Mouse (Mus musculus): ENCODE results near the gene Asic1. TPM values are rescaled to one million over a fixed set of nuclear protein-coding genes. Genes with fewer than 3 reads are reported as not detected.

The Asic1 gene
- polyA plus RNA-seq, 1 experiment from 2014 or later, result 68.9 TPM

GRCm38 (mm10) chr15:99650304-99650703 is 19.9 kb upstream of the Asic1 start:
- H3K9ac ChIP-seq (replicated peaks), result 0 out of 2 replicates have a peak overlapping the region, but pooled peaks have one; percentile 77

GRCm38 (mm10) chr15:99651163-99651872 is 18.9 kb upstream of the Asic1 start, which contains the start of gene Racgap1:
Gene Racgap1, minus strand, starts transcription at chr15:99651656.
- Histone ChIP-seq H3K4me1 (peaks cover 70% of the 10 kb centered on the region), H3K4me2 (peak within 1 kb of the TSS; percentile 94), H3K9me3 (replicated peaks) (no peaks in the 10 kb centered on the region), H3K36me3 (no peaks in the 10 kb centered on the region), H3K9ac (replicated peaks) (peak within 1 kb of the TSS; percentile 77), H3K4me3 (replicated peaks) (peak within 1 kb of the TSS; percentile 94), H3K27me3 (replicated peaks) (no peaks in the 10 kb centered on the region; the same call in 1 of the 2 replicates), H3K27ac (replicated peaks) (0 out of 2 replicates have a peak within 1 kb of the TSS, but pooled peaks have one; percentile 23)
- WGBS, result under 1% methylated on average over 59 of the region's 68 CpGs
- ATAC-seq (ENCODE audit: low FRiP score), result peak; percentile 91

More at GRCm38 (mm10) chr15:99650304-99650703, 19.9 kb upstream of the Asic1 start:
- H3K4me2 ChIP-seq, result peak overlapping the region; percentile 94
- no peaks in the 10 kb centered on the region for H3K36me3 ChIP-seq
- no peak for ATAC-seq (ENCODE audit: low FRiP score)
- no peak overlapping the region for H3K27ac ChIP-seq (replicated peaks)
- peak overlapping the region; percentile 94 for H3K4me3 ChIP-seq (replicated peaks)
- no peaks in the 10 kb centered on the region for H3K9me3 ChIP-seq (replicated peaks)
- WGBS, result 45% methylated on average over 2 of the region's 2 CpGs
- H3K27me3 ChIP-seq (replicated peaks), result no peaks in the 10 kb centered on the region; the same call in 1 of the 2 replicates
- H3K4me1 ChIP-seq, result peaks cover 73% of the 10 kb centered on the region

GRCm38 (mm10) chr15:99651984-99652872 is 17.9 kb upstream of the Asic1 start:
- peak overlapping the region; percentile 94 for H3K4me3 ChIP-seq (replicated peaks)
- H3K4me2 ChIP-seq, result peak overlapping the region; percentile 94
- no peaks in the 10 kb centered on the region; the same call in 1 of the 2 replicates for H3K27me3 ChIP-seq (replicated peaks)
- ATAC-seq (ENCODE audit: low FRiP score), result no peak
- no peaks in the 10 kb centered on the region for H3K36me3 ChIP-seq
- H3K27ac ChIP-seq (replicated peaks), result 0 out of 2 replicates have a peak overlapping the region, but pooled peaks have one; percentile 9
- no peaks in the 10 kb centered on the region for H3K9me3 ChIP-seq (replicated peaks)
- peaks cover 65% of the 10 kb centered on the region for H3K4me1 ChIP-seq
- 0 out of 2 replicates have a peak overlapping the region, but pooled peaks have one; percentile 23 for H3K9ac ChIP-seq (replicated peaks)
- 77% methylated on average over 10 of the region's 10 CpGs for WGBS

GRCm38 (mm10) chr15:99653291-99653690 is 16.9 kb upstream of the Asic1 start:
- Histone ChIP-seq H3K4me1 (peaks cover 55% of the 10 kb centered on the region), H3K4me3 (replicated peaks) (peak overlapping the region; percentile 13; the same call in 1 of the 2 replicates), H3K36me3 (no peaks in the 10 kb centered on the region), H3K9me3 (replicated peaks) (no peaks in the 10 kb centered on the region), H3K27me3 (replicated peaks) (no peaks in the 10 kb centered on the region; the same call in 1 of the 2 replicates), H3K27ac (replicated peaks) (0 out of 2 replicates have a peak overlapping the region, but pooled peaks have one; percentile 14), H3K9ac (replicated peaks) (no peak overlapping the region), H3K4me2 (peak overlapping the region; percentile 52)
- no peak for ATAC-seq (ENCODE audit: low FRiP score)
- WGBS, result 6% methylated on average over 8 of the region's 8 CpGs

- ATAC-seq (ENCODE audit: low FRiP score), result no peak
- H3K4me2 ChIP-seq, result peak overlapping the region; percentile 52
- peak overlapping the region; percentile 14; the same call in 1 of the 2 replicates for H3K27ac ChIP-seq (replicated peaks)
- no peaks in the 10 kb centered on the region for H3K36me3 ChIP-seq
- H3K9me3 ChIP-seq (replicated peaks), result no peaks in the 10 kb centered on the region
- H3K4me1 ChIP-seq, result peaks cover 51% of the 10 kb centered on the region
- WGBS, result 4% methylated on average over 21 of the region's 21 CpGs
- H3K4me3 ChIP-seq (replicated peaks), result peak overlapping the region; percentile 13
- H3K27me3 ChIP-seq (replicated peaks), result no peaks in the 10 kb centered on the region; the same call in 1 of the 2 replicates
- 0 out of 2 replicates have a peak overlapping the region, but pooled peaks have one; percentile 14 for H3K9ac ChIP-seq (replicated peaks)
These were observed 16.3 kb upstream of the Asic1 start for GRCm38 (mm10) chr15:99653876-99654275.

- Histone ChIP-seq H3K27ac (replicated peaks) (peak overlapping the region; percentile 29), H3K9ac (replicated peaks) (no peak overlapping the region)
These were observed 14.2 kb upstream of the Asic1 start for GRCm38 (mm10) chr15:99655956-99656355.

GRCm38 (mm10) chr15:99658437-99658836 is 11.7 kb upstream of the Asic1 start:
- H3K9me3 ChIP-seq (replicated peaks), result no peaks in the 10 kb centered on the region
- no peaks in the 10 kb centered on the region; the same call in 1 of the 2 replicates for H3K27me3 ChIP-seq (replicated peaks)
- H3K4me3 ChIP-seq (replicated peaks), result no peak overlapping the region
- 77% methylated on average over 2 of the region's 2 CpGs for whole genome bisulfite sequencing
- H3K27ac ChIP-seq (replicated peaks), result no peak overlapping the region
- H3K36me3 ChIP-seq, result no peaks in the 10 kb centered on the region
- no peak for ATAC-seq (ENCODE audit: low FRiP score)
- no peak overlapping the region for H3K4me2 ChIP-seq
- peaks cover 24% of the 10 kb centered on the region for H3K4me1 ChIP-seq
- H3K9ac ChIP-seq (replicated peaks), result no peak overlapping the region

More at GRCm38 (mm10) chr15:99655956-99656355, 14.2 kb upstream of the Asic1 start:
- Histone ChIP-seq H3K4me1 (peaks cover 33% of the 10 kb centered on the region), H3K9me3 (replicated peaks) (no peaks in the 10 kb centered on the region), H3K4me3 (replicated peaks) (no peak overlapping the region), H3K4me2 (no peak overlapping the region), H3K36me3 (no peaks in the 10 kb centered on the region), H3K27me3 (replicated peaks) (no peaks in the 10 kb centered on the region; the same call in 1 of the 2 replicates)
- ATAC-seq (ENCODE audit: low FRiP score), result no peak
- WGBS, result 32% methylated on average over 9 of the region's 9 CpGs

- H3K4me3 ChIP-seq (replicated peaks), result no peak overlapping the region
- no peak overlapping the region for H3K9ac ChIP-seq (replicated peaks)
- no peaks in the 10 kb centered on the region for H3K9me3 ChIP-seq (replicated peaks)
- H3K27ac ChIP-seq (replicated peaks), result no peak overlapping the region
- H3K36me3 ChIP-seq, result no peaks in the 10 kb centered on the region
- no peaks in the 10 kb centered on the region for H3K27me3 ChIP-seq (replicated peaks)
- WGBS, result 93% methylated on average over 15 of the region's 15 CpGs
- no peak overlapping the region for H3K4me2 ChIP-seq
- peaks cover 32% of the 10 kb centered on the region for H3K4me1 ChIP-seq
- ATAC-seq (ENCODE audit: low FRiP score), result no peak
These were observed 8.9 kb upstream of the Asic1 start for GRCm38 (mm10) chr15:99661121-99661830.

GRCm38 (mm10) chr15:99662371-99662770 is 7.8 kb upstream of the Asic1 start:
- WGBS, result 51% methylated on average over 7 of the region's 7 CpGs
- H3K36me3 ChIP-seq, result no peaks in the 10 kb centered on the region
- H3K27me3 ChIP-seq (replicated peaks), result no peaks in the 10 kb centered on the region
- no peak overlapping the region for H3K4me2 ChIP-seq
- 0 out of 2 replicates have a peak overlapping the region, but pooled peaks have one; percentile 23 for H3K27ac ChIP-seq (replicated peaks)
- H3K4me1 ChIP-seq, result peaks cover 35% of the 10 kb centered on the region
- no peak overlapping the region for H3K4me3 ChIP-seq (replicated peaks)
- no peak overlapping the region for H3K9ac ChIP-seq (replicated peaks)
- H3K9me3 ChIP-seq (replicated peaks), result no peaks in the 10 kb centered on the region
- no peak for ATAC-seq (ENCODE audit: low FRiP score)

- peak; percentile 32 for ATAC-seq (ENCODE audit: low FRiP score)
- Histone ChIP-seq H3K9ac (replicated peaks) (peak overlapping the region; percentile 64), H3K4me2 (peak overlapping the region; percentile 88), H3K9me3 (replicated peaks) (no peaks in the 10 kb centered on the region), H3K4me1 (peaks cover 44% of the 10 kb centered on the region), H3K36me3 (no peaks in the 10 kb centered on the region), H3K27me3 (replicated peaks) (no peaks in the 10 kb centered on the region), H3K4me3 (replicated peaks) (peak overlapping the region; percentile 41), H3K27ac (replicated peaks) (peak overlapping the region; percentile 91)
- 3% methylated on average over 17 of the region's 17 CpGs for WGBS
These were observed 6.1 kb upstream of the Asic1 start for GRCm38 (mm10) chr15:99663964-99664599.
